ENCODE assay signal across 17 mouse cellular contexts in the genomic region with DNA sequence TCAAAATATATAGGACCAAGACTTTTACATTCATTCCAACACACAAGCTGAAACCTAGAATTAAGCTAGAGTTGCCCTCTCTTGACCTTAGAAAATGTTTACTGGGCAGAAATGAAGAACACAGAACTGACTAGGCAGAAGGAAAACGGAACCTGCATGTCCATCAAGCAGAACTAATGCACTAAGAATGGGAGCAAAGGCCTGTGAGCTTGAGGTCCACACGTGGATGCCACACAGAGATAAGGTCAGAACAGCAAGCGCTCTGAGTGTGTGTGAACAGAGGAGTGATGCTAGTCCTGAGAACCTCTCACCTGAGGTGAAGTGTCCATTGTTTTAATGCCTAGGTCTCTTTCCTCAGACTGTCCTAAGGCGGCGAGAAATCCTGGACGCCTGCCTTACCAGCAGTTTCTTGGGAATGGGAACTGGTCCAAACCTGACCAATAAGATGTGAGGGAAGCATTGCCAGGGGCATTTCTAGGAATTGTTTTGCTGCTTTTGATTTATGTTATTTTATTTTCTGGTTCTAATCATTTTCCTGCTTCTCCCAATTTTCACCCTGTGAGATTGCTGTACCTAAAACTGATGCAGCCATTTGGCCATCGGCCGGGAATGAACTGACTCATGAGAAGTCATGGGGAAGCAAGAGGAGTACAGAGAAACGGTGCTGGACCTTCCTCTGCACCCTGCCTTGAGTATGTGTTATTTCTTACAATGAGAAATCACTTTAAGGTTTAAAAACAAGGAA. TPM values are rescaled to one million over a fixed set of nuclear protein-coding genes. Genes with fewer than 3 reads are reported as not detected.
DNase-seq lines count a peak whose midpoint lies in the region; ATAC-seq and TF ChIP-seq lines count a peak whose summit lies in the region.
"Had no signal": no experiment of that assay in that cellular context is flagged by ENCODE, and none has a peak within 500 bp of the region (broad histone marks: within the 10 kb centered on the region; RNA-seq: fewer than 3 reads in every experiment).

No protein-coding gene starts in this region.

- peak; percentile 75 for DNase-seq in kidney, adult 11 months
- no peak for DNase-seq in kidney, postnatal 10 days
- DNase-seq in spleen, adult 2 months (ENCODE audit: low read depth in 1 of 2, low spot score in 2 of 2) = no peak
- DNase-seq in spleen, postnatal 4 days (ENCODE audit: low spot score in 2 of 2) = no peak
- DNase-seq in kidney, postnatal 0 days (ENCODE audit: low spot score) = no peak
- DNase-seq in neural tube, embryonic 10.5 days (ENCODE audit: extremely low spot score, low spot score) = no peak
- DNase-seq: adrenal gland, postnatal 14 days; heart, postnatal 10 days; lung, postnatal 14 days; right cerebral cortex, postnatal 25 days had no signal

- H3K4me1 ChIP-seq in spleen, adult 2 months (ENCODE audit: control insufficient read depth, insufficient read depth, insufficient read length) = 0 out of 2 replicates have a peak, but pooled peaks cover 4% of the 10 kb centered on the region
- H3K4me1 ChIP-seq in kidney, postnatal 0 days (replicated peaks; ENCODE audit: insufficient read depth, low read length) = 0 out of 2 replicates have a peak, but pooled peaks cover 3% of the 10 kb centered on the region
- H3K4me1 ChIP-seq in midbrain, embryonic 15.5 days = 0 out of 2 replicates have a peak, but pooled peaks cover 4% of the 10 kb centered on the region
- H3K4me1 ChIP-seq: forebrain, embryonic 13.5 days; limb, embryonic 15.5 days had no signal

- no peak for TF ChIP-seq CTCF in spleen, adult 2 months (IDR thresholded peaks at IDR 0.05; ENCODE audit: extremely low read depth, insufficient read depth, insufficient read length, insufficient replicate concordance)
- TF ChIP-seq CTCF in kidney, postnatal 0 days (IDR thresholded peaks at IDR 0.05; ENCODE audit: low read depth) = no peak

- no peaks in the 10 kb centered on the region for H3K36me3 ChIP-seq in spleen, adult 2 months (ENCODE audit: control insufficient read depth, insufficient read depth, low read length)
- H3K36me3 ChIP-seq in kidney, postnatal 0 days (ENCODE audit: insufficient read depth, low read length) = no peaks in the 10 kb centered on the region
- no peaks in the 10 kb centered on the region for H3K36me3 ChIP-seq in midbrain, embryonic 15.5 days (replicated peaks)
- H3K36me3 ChIP-seq: limb, embryonic 15.5 days had no signal

- no peak overlapping the region for H3K4me2 ChIP-seq in kidney, postnatal 0 days (ENCODE audit: low read length)
- H3K4me2 ChIP-seq in midbrain, embryonic 15.5 days = no peak overlapping the region
- H3K4me2 ChIP-seq: forebrain, embryonic 13.5 days; heart, embryonic 11.5 days; limb, embryonic 15.5 days had no signal

- no peak overlapping the region for H3K4me3 ChIP-seq in spleen, adult 2 months (ENCODE audit: extremely low read depth, insufficient read depth, insufficient read length)
- no peak overlapping the region for H3K4me3 ChIP-seq in kidney, postnatal 0 days (replicated peaks; ENCODE audit: low read depth, low read length)
- H3K4me3 ChIP-seq in midbrain, embryonic 15.5 days = no peak overlapping the region
- H3K4me3 ChIP-seq: forebrain, embryonic 13.5 days; limb, embryonic 15.5 days had no signal

- H3K27ac ChIP-seq in spleen, adult 2 months (ENCODE audit: insufficient read depth, low read length) = 0 out of 2 replicates have a peak overlapping the region, but pooled peaks have one; percentile 33
- H3K27ac ChIP-seq in kidney, postnatal 0 days = no peak overlapping the region
- no peak overlapping the region for H3K27ac ChIP-seq in midbrain, embryonic 15.5 days
- H3K27ac ChIP-seq: forebrain, embryonic 13.5 days; limb, embryonic 15.5 days; stomach, postnatal 0 days had no signal

- no peaks in the 10 kb centered on the region for H3K27me3 ChIP-seq in spleen, adult 2 months (ENCODE audit: control insufficient read depth, insufficient read depth, low read length)
- no peaks in the 10 kb centered on the region for H3K27me3 ChIP-seq in kidney, postnatal 0 days (ENCODE audit: insufficient read depth, low read length)
- H3K27me3 ChIP-seq in midbrain, embryonic 15.5 days (replicated peaks) = no peaks in the 10 kb centered on the region
- H3K27me3 ChIP-seq: forebrain, embryonic 13.5 days; limb, embryonic 15.5 days had no signal

- ATAC-seq in kidney, postnatal 0 days (replicated peaks; ENCODE audit: low FRiP score, low read depth) = 0 out of 2 replicates have a peak, but pooled peaks have one; percentile 46
- no peak for ATAC-seq in midbrain, embryonic 15.5 days (replicated peaks)
- ATAC-seq: activated CD4-positive, CD25-positive, alpha-beta regulatory T cell, adult 4 months; forebrain, embryonic 13.5 days; midbrain, embryonic 16.5 days had no signal

- WGBS in spleen, adult 2 months = 85% methylated on average over 9 of the region's 9 CpGs
- 74% methylated on average over 9 of the region's 9 CpGs for WGBS in kidney, postnatal 0 days
- WGBS in midbrain, embryonic 15.5 days = 83% methylated on average over 9 of the region's 9 CpGs

- H3K9me3 ChIP-seq in kidney, postnatal 0 days (replicated peaks; ENCODE audit: low read length) = no peaks in the 10 kb centered on the region
- no peaks in the 10 kb centered on the region for H3K9me3 ChIP-seq in midbrain, embryonic 15.5 days
- H3K9me3 ChIP-seq: forebrain, embryonic 13.5 days; limb, embryonic 15.5 days had no signal

- TF ChIP-seq POLR2A in spleen, adult 2 months (IDR thresholded peaks at IDR 0.05; ENCODE audit: low read depth, low read length) = no peak

- no peak overlapping the region for H3K9ac ChIP-seq in kidney, postnatal 0 days (ENCODE audit: low read depth, low read length)
- no peak overlapping the region for H3K9ac ChIP-seq in midbrain, embryonic 15.5 days
- H3K9ac ChIP-seq: forebrain, embryonic 13.5 days; limb, embryonic 15.5 days had no signal

RNA-seq across cellular contexts. Expression of gene Cfap97, which starts 11.0 kb away (rescaled TPM):
- polyA plus RNA-seq in spleen, adult 2 months (2012; rRNA removed) = 3.0 TPM in 2 replicates
- 34.7 and 37.4 TPM in 2 replicates for polyA plus RNA-seq in kidney, postnatal 0 days (2015; fragmentation: Nextera tagmentation; extraction: Ambion mirVana)
- 27.3 and 29.2 TPM in 2 replicates for polyA plus RNA-seq in midbrain, embryonic 15.5 days (2015; fragmentation: Nextera tagmentation; extraction: Ambion mirVana)

RNA-seq across cellular contexts. Expression of gene Snx25, which starts 11.4 kb away (rescaled TPM):
- polyA plus RNA-seq in spleen, adult 2 months (2012; rRNA removed) = 4.7 and 4.9 TPM in 2 replicates
- polyA plus RNA-seq in kidney, postnatal 0 days (2015; fragmentation: Nextera tagmentation; extraction: Ambion mirVana) = 5.4 and 6.3 TPM in 2 replicates
- 9.9 and 10.5 TPM in 2 replicates for polyA plus RNA-seq in midbrain, embryonic 15.5 days (2015; fragmentation: Nextera tagmentation; extraction: Ambion mirVana)
